12 mouse cellular contexts compared by ENCODE assay signal in genomic region chr5:137647827-137648601, GRCm38 (mm10). TPM values are rescaled to one million over a fixed set of nuclear protein-coding genes. Genes with fewer than 3 reads are reported as not detected.
DNase-seq lines count a peak whose midpoint lies in the region; ATAC-seq and TF ChIP-seq lines count a peak whose summit lies in the region.
"Had no signal": no experiment of that assay in that cellular context is flagged by ENCODE, and none has a peak within 500 bp of the region (broad histone marks: within the 10 kb centered on the region; RNA-seq: fewer than 3 reads in every experiment).

No protein-coding gene starts in this region.

- peak overlapping the region; percentile 86; the same call in 1 of the 2 replicates for H3K27ac ChIP-seq in gastrocnemius, adult 2 months
- H3K27ac ChIP-seq in liver, embryonic 14.5 days: no peak overlapping the region
- H3K27ac ChIP-seq: stomach, embryonic 15.5 days had no signal

- H3K4me3 ChIP-seq in gastrocnemius, adult 2 months: no peak overlapping the region
- no peak overlapping the region for H3K4me3 ChIP-seq in liver, embryonic 14.5 days (ENCODE audit: insufficient read depth in 1 of 2, low read depth in 2 of 2, low read length in 2 of 2)
- H3K4me3 ChIP-seq: heart, adult 2 months; stomach, embryonic 15.5 days had no signal

- WGBS in liver, embryonic 14.5 days (ENCODE audit: insufficient replicate concordance): 36% methylated on average over 9 of the region's 9 CpGs

- no peak for TF ChIP-seq EP300 in liver, embryonic 14.5 days (IDR thresholded peaks at IDR 0.05; ENCODE audit: low read depth)

- no peak overlapping the region for H3K9ac ChIP-seq in liver, embryonic 14.5 days (replicated peaks)
- H3K9ac ChIP-seq: stomach, embryonic 15.5 days had no signal

- no peak for TF ChIP-seq CTCF in gastrocnemius, adult 2 months (IDR thresholded peaks at IDR 0.05)
- TF ChIP-seq CTCF in liver, embryonic 14.5 days (IDR thresholded peaks at IDR 0.05; ENCODE audit: low read depth): no peak

- intact Hi-C loops in gastrocnemius, adult 2 months (cut with DNase I): no loop called here

- no peaks in the 10 kb centered on the region for H3K9me3 ChIP-seq in liver, embryonic 14.5 days (ENCODE audit: control insufficient read depth, low read length)
- H3K9me3 ChIP-seq: stomach, embryonic 15.5 days had no signal

- ATAC-seq in liver, embryonic 14.5 days (ENCODE audit: insufficient read depth): peak; percentile 60

- peaks cover 24% of the 10 kb centered on the region for H3K36me3 ChIP-seq in liver, embryonic 14.5 days (replicated peaks; ENCODE audit: control insufficient read depth, insufficient read depth, low read depth)

- peaks cover 16% of the 10 kb centered on the region for H3K27me3 ChIP-seq in liver, embryonic 14.5 days (ENCODE audit: control insufficient read depth, insufficient read depth, low read length)

- DNase-seq in gastrocnemius, adult 2 months: no peak
- DNase-seq in gastrocnemius, adult 18-20 months (ENCODE audit: low spot score): no peak
- peak; percentile 48 for DNase-seq in urinary bladder, postnatal 14 days (ENCODE audit: low spot score)
- DNase-seq in urinary bladder, postnatal 36 days (ENCODE audit: low spot score in 2 of 2): no peak
- no peak for DNase-seq in liver, embryonic 14.5 days (ENCODE audit: low read depth in 3 of 3, low spot score in 3 of 3)
- no peak for DNase-seq in frontal cortex, postnatal 14 days (ENCODE audit: low spot score in 2 of 2)
- DNase-seq in heart, postnatal 4 days: no peak
- no peak for DNase-seq in cerebellum, adult 18-20 months
- DNase-seq: cerebellum, adult 11 months; heart, adult 2 months; kidney, adult 18-20 months had no signal

- H3K4me2 ChIP-seq in liver, embryonic 14.5 days (ENCODE audit: low read depth): no peak overlapping the region
- H3K4me2 ChIP-seq: stomach, embryonic 15.5 days had no signal

- peaks cover 7 to 17% of the 10 kb centered on the region in 2 experiments; a peak in 3 of 4 replicates for H3K4me1 ChIP-seq in liver, embryonic 14.5 days (replicated peaks; ENCODE audit: control insufficient read depth in 2 of 2, insufficient read depth in 2 of 2, low read length in 1 of 2)

RNA-seq across cellular contexts. Expression of gene Irs3, which starts 2.5 kb away (rescaled TPM):
- under 1 TPM; 0.26 to 0.78 TPM for total RNA-seq in gastrocnemius, adult 2 months (2021)
- under 1 TPM; 0.59 to 0.90 TPM for total RNA-seq in gastrocnemius, adult 18-20 months (2021)
- polyA plus RNA-seq in liver, embryonic 14.5 days (2012; rRNA removed): 0.02 TPM in 2 replicates
- not detected in 2 replicates for polyA plus RNA-seq in liver, embryonic 14.5 days (2014; fragmentation: Nextera tagmentation; extraction: Ambion mirVana)
- not detected for total RNA-seq in heart, postnatal 4 days (2021)

RNA-seq across cellular contexts. Expression of gene Sap25, which starts 6.9 kb away (rescaled TPM):
- total RNA-seq in gastrocnemius, adult 2 months (2021): 1 to 10 TPM; 1.6 to 4.2 TPM
- total RNA-seq in gastrocnemius, adult 18-20 months (2021): 1 to 10 TPM; 2.6 to 3.0 TPM
- 12.7 and 13.7 TPM in 2 replicates for polyA plus RNA-seq in liver, embryonic 14.5 days (2012; rRNA removed)
- 2.3 and 2.9 TPM in 2 replicates for polyA plus RNA-seq in liver, embryonic 14.5 days (2014; fragmentation: Nextera tagmentation; extraction: Ambion mirVana)
- 1 to 10 TPM; 1.8 to 2.2 TPM for total RNA-seq in heart, postnatal 4 days (2021)

RNA-seq across cellular contexts. Expression of gene Gm20605, which starts 19.0 kb away (rescaled TPM):
- 1 to 10 TPM; 2.9 to 3.3 TPM for total RNA-seq in gastrocnemius, adult 2 months (2021)
- total RNA-seq in gastrocnemius, adult 18-20 months (2021): 1 to 10 TPM; 1.0 to 2.2 TPM
- 5.5 and 6.0 TPM in 2 replicates for polyA plus RNA-seq in liver, embryonic 14.5 days (2012; rRNA removed)
- 3.2 and 3.9 TPM in 2 replicates for polyA plus RNA-seq in liver, embryonic 14.5 days (2014; fragmentation: Nextera tagmentation; extraction: Ambion mirVana)
- total RNA-seq in heart, postnatal 4 days (2021): 1 to 10 TPM; 4.8 to 6.6 TPM

RNA-seq across cellular contexts. Expression of gene Lrch4, which starts 19.1 kb away (rescaled TPM):
- 10 to 100 TPM; 15.6 to 17.1 TPM for total RNA-seq in gastrocnemius, adult 2 months (2021)
- 10 to 100 TPM; 15.0 to 18.0 TPM for total RNA-seq in gastrocnemius, adult 18-20 months (2021)
- 13.9 and 16.1 TPM in 2 replicates for polyA plus RNA-seq in liver, embryonic 14.5 days (2012; rRNA removed)
- polyA plus RNA-seq in liver, embryonic 14.5 days (2014; fragmentation: Nextera tagmentation; extraction: Ambion mirVana): 21.7 and 23.6 TPM in 2 replicates
- 10 to 100 TPM; 19.2 to 21.6 TPM for total RNA-seq in heart, postnatal 4 days (2021)

RNA-seq across cellular contexts. Expression of gene Fbxo24, which starts 19.2 kb away (rescaled TPM):
- total RNA-seq in gastrocnemius, adult 2 months (2021): under 1 TPM; 0.15 to 0.28 TPM
- under 1 TPM in 1 of 2 experiments, not detected in 1; 0.21 TPM for total RNA-seq in gastrocnemius, adult 18-20 months (2021)
- 0.02 and 0.04 TPM in 2 replicates for polyA plus RNA-seq in liver, embryonic 14.5 days (2012; rRNA removed)
- polyA plus RNA-seq in liver, embryonic 14.5 days (2014; fragmentation: Nextera tagmentation; extraction: Ambion mirVana): 0.05 TPM in 1 of 2 replicates, not detected in the other
- under 1 TPM; 0.21 to 0.25 TPM for total RNA-seq in heart, postnatal 4 days (2021)
